Mouse (Mus musculus): ENCODE measurements around the gene 2610301B20Rik. TPM values are rescaled to one million over a fixed set of nuclear protein-coding genes. Genes with fewer than 3 reads are reported as not detected.

Gene 2610301B20Rik
- polyA plus RNA-seq, 1 experiment from 2014 or later: 29.7 TPM

- no peak overlapping the region for H3K9ac ChIP-seq (replicated peaks; ENCODE audit: low read length)
- H3K4me3 ChIP-seq (ENCODE audit: low read length): no peak overlapping the region
- H3K9me3 ChIP-seq (ENCODE audit: low read length): no peaks in the 10 kb centered on the region
- no peak overlapping the region for H3K4me2 ChIP-seq (replicated peaks; ENCODE audit: low read depth, low read length)
- H3K4me1 ChIP-seq (ENCODE audit: insufficient read depth, low read length): peaks cover 6% of the 10 kb centered on the region; the same call in 1 of the 2 replicates
- 85% methylated on average over 3 of the region's 3 CpGs for WGBS
- no peaks in the 10 kb centered on the region for H3K27me3 ChIP-seq (ENCODE audit: insufficient read depth, low read length)
- no peaks in the 10 kb centered on the region for H3K36me3 ChIP-seq (ENCODE audit: insufficient read depth, low read length)
- H3K27ac ChIP-seq (ENCODE audit: low read length): no peak overlapping the region
- ATAC-seq (ENCODE audit: low FRiP score, low TSS enrichment): no peak
These were observed 45.2 kb downstream of the 2610301B20Rik start for GRCm38 (mm10) chr4:10919530-10919929.

- H3K9ac ChIP-seq (replicated peaks; ENCODE audit: low read length): no peak overlapping the region
- no peaks in the 10 kb centered on the region for H3K9me3 ChIP-seq (ENCODE audit: low read length)
- WGBS: 91% methylated on average over 6 of the region's 6 CpGs
- no peak overlapping the region for H3K4me2 ChIP-seq (replicated peaks; ENCODE audit: low read depth, low read length)
- H3K36me3 ChIP-seq (ENCODE audit: insufficient read depth, low read length): no peaks in the 10 kb centered on the region
- H3K27me3 ChIP-seq (ENCODE audit: insufficient read depth, low read length): no peaks in the 10 kb centered on the region
- no peak for ATAC-seq (ENCODE audit: low FRiP score, low TSS enrichment)
- no peak overlapping the region for H3K27ac ChIP-seq (ENCODE audit: low read length)
- H3K4me3 ChIP-seq (ENCODE audit: low read length): no peak overlapping the region
- peaks cover 6% of the 10 kb centered on the region; the same call in 1 of the 2 replicates for H3K4me1 ChIP-seq (ENCODE audit: insufficient read depth, low read length)
These were observed 45.7 kb downstream of the 2610301B20Rik start for GRCm38 (mm10) chr4:10919987-10920386.

GRCm38 (mm10) chr4:10920622-10921021, 46.3 kb downstream of the 2610301B20Rik start:
- no peak overlapping the region for H3K27ac ChIP-seq (ENCODE audit: low read length)
- peaks cover 6% of the 10 kb centered on the region; the same call in 1 of the 2 replicates for H3K4me1 ChIP-seq (ENCODE audit: insufficient read depth, low read length)
- no peak for ATAC-seq (ENCODE audit: low FRiP score, low TSS enrichment)
- H3K4me2 ChIP-seq (replicated peaks; ENCODE audit: low read depth, low read length): no peak overlapping the region
- H3K9ac ChIP-seq (replicated peaks; ENCODE audit: low read length): no peak overlapping the region
- no peak overlapping the region for H3K4me3 ChIP-seq (ENCODE audit: low read length)
- H3K36me3 ChIP-seq (ENCODE audit: insufficient read depth, low read length): no peaks in the 10 kb centered on the region
- no peaks in the 10 kb centered on the region for H3K27me3 ChIP-seq (ENCODE audit: insufficient read depth, low read length)
- WGBS: 89% methylated on average over 6 of the region's 6 CpGs
- H3K9me3 ChIP-seq (ENCODE audit: low read length): no peaks in the 10 kb centered on the region

GRCm38 (mm10) chr4:10923180-10923579, 48.9 kb downstream of the 2610301B20Rik start:
- no peak for ATAC-seq (ENCODE audit: low FRiP score, low TSS enrichment)
- no peak overlapping the region for H3K4me2 ChIP-seq (replicated peaks; ENCODE audit: low read depth, low read length)
- no peak overlapping the region; the same call in 1 of the 2 replicates for H3K27ac ChIP-seq (ENCODE audit: low read length)

GRCm38 (mm10) chr4:10924140-10924539, 49.8 kb downstream of the 2610301B20Rik start:
- 70% methylated on average over 2 of the region's 2 CpGs for WGBS
- 0 out of 2 replicates have a peak, but pooled peaks cover 1% of the 10 kb centered on the region for H3K4me1 ChIP-seq (ENCODE audit: insufficient read depth, low read length)
- no peak overlapping the region for H3K4me3 ChIP-seq (ENCODE audit: low read length)
- H3K27me3 ChIP-seq (ENCODE audit: insufficient read depth, low read length): no peaks in the 10 kb centered on the region
- peak overlapping the region; percentile 32; the same call in 1 of the 2 replicates for H3K27ac ChIP-seq (ENCODE audit: low read length)
- no peaks in the 10 kb centered on the region for H3K36me3 ChIP-seq (ENCODE audit: insufficient read depth, low read length)
- H3K9ac ChIP-seq (replicated peaks; ENCODE audit: low read length): no peak overlapping the region
- H3K9me3 ChIP-seq (ENCODE audit: low read length): no peaks in the 10 kb centered on the region
- no peak overlapping the region for H3K4me2 ChIP-seq (replicated peaks; ENCODE audit: low read depth, low read length)
- ATAC-seq (ENCODE audit: low FRiP score, low TSS enrichment): peak; percentile 52; the same call in 1 of the 2 replicates

More at GRCm38 (mm10) chr4:10923180-10923579, 48.9 kb downstream of the 2610301B20Rik start:
- Histone ChIP-seq H3K4me1 (ENCODE audit: insufficient read depth, low read length) (peaks cover 6% of the 10 kb centered on the region; the same call in 1 of the 2 replicates), H3K36me3 (ENCODE audit: insufficient read depth, low read length) (no peaks in the 10 kb centered on the region), H3K4me3 (ENCODE audit: low read length) (no peak overlapping the region), H3K9ac (replicated peaks; ENCODE audit: low read length) (no peak overlapping the region), H3K9me3 (ENCODE audit: low read length) (no peaks in the 10 kb centered on the region), H3K27me3 (ENCODE audit: insufficient read depth, low read length) (no peaks in the 10 kb centered on the region)
- WGBS: 65% methylated on average over 6 of the region's 6 CpGs

- no peak for ATAC-seq (ENCODE audit: low FRiP score, low TSS enrichment)
- H3K27ac ChIP-seq (ENCODE audit: low read length): peak overlapping the region; percentile 64
- no peaks in the 10 kb centered on the region for H3K27me3 ChIP-seq (ENCODE audit: insufficient read depth, low read length)
- WGBS: 95% methylated on average over 5 of the region's 5 CpGs
- H3K4me2 ChIP-seq (replicated peaks; ENCODE audit: low read depth, low read length): no peak overlapping the region
- H3K36me3 ChIP-seq (ENCODE audit: insufficient read depth, low read length): no peaks in the 10 kb centered on the region
- H3K9ac ChIP-seq (replicated peaks; ENCODE audit: low read length): no peak overlapping the region; the same call in 1 of the 2 replicates
- no peaks in the 10 kb centered on the region for H3K9me3 ChIP-seq (ENCODE audit: low read length)
- no peaks in the 10 kb centered on the region for H3K4me1 ChIP-seq (ENCODE audit: insufficient read depth, low read length)
- no peak overlapping the region for H3K4me3 ChIP-seq (ENCODE audit: low read length)
These were observed 50.2 kb downstream of the 2610301B20Rik start for GRCm38 (mm10) chr4:10924541-10924940.

GRCm38 (mm10) chr4:10926416-10926815, 52.1 kb downstream of the 2610301B20Rik start:
- Histone ChIP-seq H3K9me3 (ENCODE audit: low read length) (no peaks in the 10 kb centered on the region), H3K4me3 (ENCODE audit: low read length) (no peak overlapping the region), H3K4me1 (ENCODE audit: insufficient read depth, low read length) (no peaks in the 10 kb centered on the region), H3K4me2 (replicated peaks; ENCODE audit: low read depth, low read length) (no peak overlapping the region), H3K27ac (ENCODE audit: low read length) (no peak overlapping the region), H3K27me3 (ENCODE audit: insufficient read depth, low read length) (no peaks in the 10 kb centered on the region), H3K9ac (replicated peaks; ENCODE audit: low read length) (no peak overlapping the region), H3K36me3 (ENCODE audit: insufficient read depth, low read length) (no peaks in the 10 kb centered on the region)
- ATAC-seq (ENCODE audit: low FRiP score, low TSS enrichment): no peak
- 89% methylated on average over 4 of the region's 4 CpGs for WGBS

GRCm38 (mm10) chr4:10928158-10928557, 53.9 kb downstream of the 2610301B20Rik start:
- Histone ChIP-seq H3K4me3 (ENCODE audit: low read length) (no peak overlapping the region), H3K4me1 (ENCODE audit: insufficient read depth, low read length) (no peaks in the 10 kb centered on the region), H3K36me3 (ENCODE audit: insufficient read depth, low read length) (no peaks in the 10 kb centered on the region), H3K9me3 (ENCODE audit: low read length) (no peaks in the 10 kb centered on the region), H3K27ac (ENCODE audit: low read length) (no peak overlapping the region), H3K9ac (replicated peaks; ENCODE audit: low read length) (no peak overlapping the region), H3K27me3 (ENCODE audit: insufficient read depth, low read length) (no peaks in the 10 kb centered on the region), H3K4me2 (replicated peaks; ENCODE audit: low read depth, low read length) (no peak overlapping the region)
- WGBS: 89% methylated on average over 6 of the region's 6 CpGs
- no peak for ATAC-seq (ENCODE audit: low FRiP score, low TSS enrichment)

GRCm38 (mm10) chr4:10929726-10930125, 55.4 kb downstream of the 2610301B20Rik start:
- Histone ChIP-seq H3K27me3 (ENCODE audit: insufficient read depth, low read length) (no peaks in the 10 kb centered on the region), H3K4me1 (ENCODE audit: insufficient read depth, low read length) (no peaks in the 10 kb centered on the region), H3K4me3 (ENCODE audit: low read length) (no peak overlapping the region), H3K4me2 (replicated peaks; ENCODE audit: low read depth, low read length) (no peak overlapping the region), H3K36me3 (ENCODE audit: insufficient read depth, low read length) (no peaks in the 10 kb centered on the region), H3K9me3 (ENCODE audit: low read length) (no peaks in the 10 kb centered on the region), H3K9ac (replicated peaks; ENCODE audit: low read length) (no peak overlapping the region), H3K27ac (ENCODE audit: low read length) (peak overlapping the region; percentile 78)
- ATAC-seq (ENCODE audit: low FRiP score, low TSS enrichment): peak; percentile 71
- WGBS: 74% methylated on average over 3 of the region's 3 CpGs

GRCm38 (mm10) chr4:10931040-10931439, 56.7 kb downstream of the 2610301B20Rik start:
- no peak overlapping the region for H3K4me2 ChIP-seq (replicated peaks; ENCODE audit: low read depth, low read length)
- no peaks in the 10 kb centered on the region for H3K27me3 ChIP-seq (ENCODE audit: insufficient read depth, low read length)
- WGBS: 64% methylated on average over 9 of the region's 9 CpGs
- no peaks in the 10 kb centered on the region for H3K4me1 ChIP-seq (ENCODE audit: insufficient read depth, low read length)
- no peak for ATAC-seq (ENCODE audit: low FRiP score, low TSS enrichment)
- no peak overlapping the region for H3K4me3 ChIP-seq (ENCODE audit: low read length)
- no peaks in the 10 kb centered on the region for H3K9me3 ChIP-seq (ENCODE audit: low read length)
- no peak overlapping the region for H3K9ac ChIP-seq (replicated peaks; ENCODE audit: low read length)
- H3K27ac ChIP-seq (ENCODE audit: low read length): no peak overlapping the region
- no peaks in the 10 kb centered on the region for H3K36me3 ChIP-seq (ENCODE audit: insufficient read depth, low read length)
